17 mouse cellular contexts compared by ENCODE assay signal in genomic region chr10:43630634-43631033, GRCm38 (mm10). TPM values are rescaled to one million over a fixed set of nuclear protein-coding genes. Genes with fewer than 3 reads are reported as not detected.
DNase-seq lines count a peak whose midpoint lies in the region; ATAC-seq and TF ChIP-seq lines count a peak whose summit lies in the region.
"Had no signal": no experiment of that assay in that cellular context is flagged by ENCODE, and none has a peak within 500 bp of the region (broad histone marks: within the 10 kb centered on the region; RNA-seq: fewer than 3 reads in every experiment).

No protein-coding gene starts in this region.

- H3K27me3 ChIP-seq in heart, embryonic 12.5 days (replicated peaks) = no peaks in the 10 kb centered on the region
- H3K27me3 ChIP-seq in forebrain, postnatal 0 days (ENCODE audit: insufficient read depth, low read length) = no peaks in the 10 kb centered on the region
- H3K27me3 ChIP-seq: heart, embryonic 13.5 days; midbrain, embryonic 12.5 days had no signal

- no peaks in the 10 kb centered on the region for H3K36me3 ChIP-seq in heart, embryonic 12.5 days
- no peaks in the 10 kb centered on the region for H3K36me3 ChIP-seq in forebrain, postnatal 0 days (ENCODE audit: insufficient read depth)
- H3K36me3 ChIP-seq: heart, embryonic 13.5 days; hindbrain, embryonic 10.5 days; midbrain, embryonic 12.5 days had no signal

- intact Hi-C loops in heart, postnatal 14 days (cut with DNase I) = no loop called here

- peaks cover 7% of the 10 kb centered on the region; the same call in 1 of the 2 replicates for H3K9me3 ChIP-seq in heart, embryonic 12.5 days (replicated peaks)
- H3K9me3 ChIP-seq in forebrain, postnatal 0 days (ENCODE audit: low read length) = no peaks in the 10 kb centered on the region
- H3K9me3 ChIP-seq: heart, embryonic 13.5 days; hindbrain, embryonic 10.5 days; midbrain, embryonic 12.5 days had no signal

- WGBS in heart, embryonic 12.5 days = 73% methylated on average over 4 of the region's 4 CpGs
- 48% methylated on average over 4 of the region's 4 CpGs for WGBS in bone marrow, adult 2 months
- WGBS in forebrain, postnatal 0 days = 61% methylated on average over 4 of the region's 4 CpGs

- DNase-seq in heart, postnatal 14 days = no peak
- DNase-seq in forebrain, postnatal 0 days = peak; percentile 16
- no peak for DNase-seq in layer of hippocampus, adult 11-12 months (ENCODE audit: low spot score)
- DNase-seq in T-cell, adult 2 months (ENCODE audit: low spot score) = no peak
- DNase-seq in left cerebral cortex, adult 11 months (ENCODE audit: low spot score) = no peak
- DNase-seq: adrenal gland, postnatal 25 days; layer of hippocampus, postnatal 36 days; lung, postnatal 14 days; retina, postnatal 1 day had no signal

- peak; percentile 66; the same call in 1 of the 2 replicates for ATAC-seq in heart, embryonic 12.5 days (ENCODE audit: insufficient number of reproducible peaks, low FRiP score)
- peak; percentile 35; the same call in 1 of the 2 replicates for ATAC-seq in forebrain, postnatal 0 days
- peak; percentile 90 for ATAC-seq in megakaryocyte progenitor cell, adult 5-6 weeks (replicated peaks; ENCODE audit: poor library complexity)
- ATAC-seq: inflammation-experienced regulatory T-cells, adult 6 months had no signal

- no peak for TF ChIP-seq CTCF in bone marrow, adult 2 months (IDR thresholded peaks at IDR 0.05; ENCODE audit: control insufficient read depth, insufficient read depth, low read length)
- no peak for TF ChIP-seq CTCF in forebrain, postnatal 0 days (IDR thresholded peaks at IDR 0.05; ENCODE audit: low read depth)

- H3K27ac ChIP-seq in heart, embryonic 12.5 days (ENCODE audit: poor library complexity, severe bottlenecking) = no peak overlapping the region
- H3K27ac ChIP-seq in bone marrow, adult 2 months (ENCODE audit: control insufficient read depth, insufficient read depth, low read depth, low read length, poor library complexity) = peak overlapping the region; percentile 59
- H3K27ac ChIP-seq in forebrain, postnatal 0 days (ENCODE audit: low read depth, low read length) = no peak overlapping the region; the same call in 1 of the 2 replicates
- H3K27ac ChIP-seq: heart, embryonic 13.5 days; hindbrain, embryonic 10.5 days; midbrain, embryonic 12.5 days had no signal

- no peak overlapping the region for H3K4me3 ChIP-seq in heart, embryonic 12.5 days
- H3K4me3 ChIP-seq in bone marrow, adult 2 months (replicated peaks; ENCODE audit: control insufficient read depth, low read depth, low read length) = no peak overlapping the region
- H3K4me3 ChIP-seq in forebrain, postnatal 0 days (ENCODE audit: low read depth, low read length) = no peak overlapping the region
- H3K4me3 ChIP-seq: heart, embryonic 13.5 days; hindbrain, embryonic 10.5 days; midbrain, embryonic 12.5 days; myocyte had no signal

- TF ChIP-seq POLR2A in bone marrow, adult 2 months (IDR thresholded peaks at IDR 0.05; ENCODE audit: borderline replicate concordance, control insufficient read depth, low read depth, low read length) = no peak

- H3K4me2 ChIP-seq in heart, embryonic 12.5 days = no peak overlapping the region
- no peak overlapping the region for H3K4me2 ChIP-seq in forebrain, postnatal 0 days (ENCODE audit: low read depth)
- H3K4me2 ChIP-seq: heart, embryonic 13.5 days; midbrain, embryonic 12.5 days had no signal

- no peak overlapping the region for H3K9ac ChIP-seq in heart, embryonic 12.5 days
- no peak overlapping the region for H3K9ac ChIP-seq in forebrain, postnatal 0 days
- H3K9ac ChIP-seq: heart, embryonic 13.5 days; midbrain, embryonic 12.5 days had no signal

- H3K4me1 ChIP-seq in heart, embryonic 12.5 days (replicated peaks) = no peaks in the 10 kb centered on the region
- peaks cover 2% of the 10 kb centered on the region for H3K4me1 ChIP-seq in bone marrow, adult 2 months (ENCODE audit: control insufficient read depth, insufficient read depth, low read length)
- peaks cover 1% of the 10 kb centered on the region for H3K4me1 ChIP-seq in forebrain, postnatal 0 days (ENCODE audit: insufficient read depth)
- H3K4me1 ChIP-seq: heart, embryonic 13.5 days; midbrain, embryonic 12.5 days had no signal

RNA-seq across cellular contexts. Expression of gene Cd24a, which starts 52.5 kb away (rescaled TPM):
- 89.2 and 91.1 TPM in 2 replicates for polyA plus RNA-seq in heart, embryonic 12.5 days (2016; fragmentation: Nextera tagmentation; extraction: Ambion mirVana)
- total RNA-seq in heart, postnatal 14 days (2021) = 10 to 100 TPM; 21.8 to 24.1 TPM
- 790 and 1,396 TPM in 2 replicates for polyA plus RNA-seq in bone marrow, adult 2 months (2011; ENCODE audit: insufficient read depth, insufficient read length, low replicate concordance, missing spikeins)
- 1,087 and 1,453 TPM in 2 replicates for total RNA-seq in forebrain, postnatal 0 days (2014; rRNA removed)
- polyA plus RNA-seq in forebrain, postnatal 0 days (2015; fragmentation: Nextera tagmentation; extraction: Ambion mirVana) = 668 and 889 TPM in 2 replicates
- total RNA-seq in megakaryocyte progenitor cell, adult 5-6 weeks (2015) = 540 and 612 TPM in 2 replicates
- 427 and 442 TPM in 2 replicates for total RNA-seq in megakaryocyte progenitor cell, adult 5-6 weeks (2017)

Comparison
In these comparisons a context has a peak if more than half of its experiments do, and no peak if none do; other contexts are left out.
1. ATAC-seq: peak in every context shown above with its lines; median percentile 90 in megakaryocyte progenitor cell, adult 5-6 weeks; 66 in heart, embryonic 12.5 days; 35 in forebrain, postnatal 0 days.
2. RNA of gene Cd24a, which starts 52.5 kb away (total RNA-seq): 1,087 to 1,453 TPM in forebrain, postnatal 0 days and 427 to 612 TPM in megakaryocyte progenitor cell, adult 5-6 weeks; 21.8 to 24.1 TPM in heart, postnatal 14 days; every median in the first group is over 10 times any median in the second.